Mouse (Mus musculus): ENCODE measurements at regions not wholly inside any gene's neighbourhood (a gene's known extent, or its start where the extent isn't known, plus 50 kb on each side); places are given as distances from the start of the nearest gene placed in this dataset.

DNA sequence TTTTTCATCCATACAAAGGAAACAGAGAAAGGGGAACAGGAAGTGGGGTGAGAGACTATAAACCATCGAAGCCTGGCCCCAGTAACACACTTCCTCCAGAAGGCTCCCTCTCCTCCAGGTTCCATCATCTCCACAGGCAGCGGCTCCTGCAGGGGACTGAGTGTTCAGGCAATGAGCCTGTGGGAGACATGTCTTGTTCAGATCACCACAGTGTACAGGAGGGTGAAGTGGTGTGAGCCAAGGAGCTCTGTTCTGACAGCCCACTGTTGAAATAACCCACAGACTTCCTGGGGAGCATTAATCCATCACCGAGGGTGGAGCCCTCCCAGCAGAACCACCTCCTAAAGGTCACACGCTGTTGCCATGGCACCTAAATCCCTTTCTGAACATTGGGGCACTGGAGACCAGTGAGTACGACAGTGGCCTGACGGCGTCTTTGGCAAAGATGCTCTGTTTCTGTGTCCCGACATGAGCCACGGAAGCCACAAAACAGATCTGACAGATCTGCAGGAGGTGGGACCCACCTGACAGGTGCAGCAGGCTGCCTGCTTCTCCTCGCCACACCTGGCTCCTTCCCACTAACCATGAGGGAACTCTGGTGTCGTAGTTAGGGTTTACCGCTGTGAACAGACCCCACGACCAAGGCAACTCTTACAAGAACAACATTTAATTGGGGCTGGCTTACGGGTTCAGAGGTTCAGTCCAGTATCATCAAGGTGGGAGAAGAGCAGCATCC lies 60.9 kb downstream of the Psmg1 start:
- DNase-seq = peak in 1 of 2 experiments; percentile 13

DNA sequence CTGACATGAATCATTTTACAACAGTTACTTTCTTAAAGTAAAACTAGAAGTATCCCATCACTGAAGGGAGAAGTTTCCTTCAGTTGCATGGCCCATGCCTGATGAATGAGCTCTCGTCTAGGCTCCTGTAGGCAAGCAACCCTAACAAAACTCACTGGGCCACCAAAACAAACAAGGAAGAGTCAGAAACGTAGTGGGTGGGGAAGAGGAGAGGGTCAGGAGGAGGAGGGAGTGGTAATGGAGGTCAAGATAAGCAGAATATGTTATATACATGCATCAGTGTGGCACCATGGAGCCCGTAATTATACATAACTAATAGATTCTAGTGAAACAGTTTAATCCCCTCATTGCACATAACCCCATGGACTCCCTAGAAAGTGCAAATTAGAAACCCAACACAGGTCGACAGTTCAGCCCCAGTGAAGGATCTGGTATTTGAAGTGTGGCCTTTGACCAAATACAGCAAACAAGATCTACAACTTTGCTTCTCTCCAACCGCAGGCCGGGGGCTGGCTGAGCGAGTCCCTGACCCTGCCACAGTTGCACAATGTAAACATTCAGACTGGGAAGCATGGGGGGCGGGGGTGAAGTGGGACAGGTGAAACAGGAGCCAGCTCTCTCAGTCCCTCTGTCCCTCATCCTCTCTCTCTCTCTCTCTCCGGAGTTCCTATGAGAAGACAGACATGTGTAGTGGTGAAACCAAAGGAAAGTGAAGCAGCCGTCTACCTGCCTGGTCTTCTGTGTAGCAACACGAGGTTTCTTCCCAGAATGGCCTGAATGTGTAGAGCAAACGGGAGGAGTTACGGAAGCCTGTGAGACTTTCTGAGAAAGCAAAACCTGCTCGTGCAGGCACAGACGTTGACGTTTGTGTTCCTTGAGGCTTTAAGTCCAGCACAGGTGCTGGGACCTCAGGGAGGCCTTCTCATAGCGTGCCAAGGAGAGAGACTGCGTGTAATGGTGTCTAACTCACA lies 62.2 kb downstream of the Psmg1 start:
- peak in 1 of 2 experiments; percentile 22 for DNase-seq

DNA sequence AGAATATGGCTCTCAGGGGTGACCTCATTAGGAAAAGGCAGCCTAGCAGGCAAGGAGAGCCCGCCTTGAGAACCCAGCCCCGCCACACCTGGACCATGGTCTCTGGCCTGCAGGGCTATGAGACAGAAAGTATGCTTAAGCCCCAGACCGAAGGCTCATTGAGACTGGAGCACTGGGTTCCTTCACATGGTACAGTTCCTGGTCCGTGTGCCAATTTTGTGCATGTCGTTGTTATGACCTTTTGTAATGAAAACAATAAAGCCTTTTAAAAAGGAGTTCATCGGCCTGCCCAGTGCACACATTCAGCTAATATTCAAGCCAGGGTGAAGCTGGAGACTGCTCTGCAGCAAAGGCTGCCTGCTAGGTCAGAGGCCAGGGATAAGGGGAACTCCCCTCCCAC lies 64.2 kb downstream of the Psmg1 start:
- no peak for DNase-seq

DNA sequence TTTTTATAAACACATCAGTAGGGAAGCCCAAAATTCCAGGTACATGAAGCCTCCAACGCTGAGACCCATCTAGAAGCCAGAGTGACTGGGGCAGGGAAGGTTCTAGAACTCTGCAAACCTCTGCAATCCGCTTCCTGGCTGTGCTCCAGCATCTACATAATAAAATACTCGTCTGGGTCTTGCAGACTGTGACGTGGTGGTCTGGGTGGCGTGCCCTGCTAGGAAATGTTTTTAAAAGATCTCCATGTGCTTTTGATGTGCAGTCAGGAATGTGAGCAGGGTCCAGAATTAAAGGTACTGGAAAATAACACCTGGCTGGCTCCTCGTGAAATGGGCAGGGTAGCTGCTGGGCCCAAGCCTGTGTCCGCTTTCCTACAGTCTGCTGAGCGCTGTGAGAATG lies 66.0 kb downstream of the Psmg1 start:
- peak; percentile 11 to 25 for DNase-seq

DNA sequence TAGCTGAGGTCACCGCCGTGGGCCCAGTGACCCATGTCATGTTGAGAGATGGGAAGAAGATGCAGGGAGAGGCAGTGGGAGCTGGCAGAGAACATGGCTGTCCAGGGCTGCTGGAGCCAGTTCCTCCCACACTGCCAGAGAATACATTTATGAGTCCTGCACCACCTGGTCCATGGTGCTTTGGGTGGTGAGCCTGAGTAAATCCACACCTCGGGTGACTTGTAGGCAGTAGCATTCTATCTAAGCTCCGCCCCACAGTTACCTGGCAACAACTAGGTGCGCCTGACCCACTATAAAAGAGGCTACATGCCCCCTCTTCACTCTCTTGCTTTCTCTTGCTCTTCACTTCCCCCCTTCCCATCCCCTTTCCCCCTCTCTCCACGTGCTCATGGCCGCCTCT lies 66.8 kb downstream of the Psmg1 start:
- no peak for DNase-seq

DNA sequence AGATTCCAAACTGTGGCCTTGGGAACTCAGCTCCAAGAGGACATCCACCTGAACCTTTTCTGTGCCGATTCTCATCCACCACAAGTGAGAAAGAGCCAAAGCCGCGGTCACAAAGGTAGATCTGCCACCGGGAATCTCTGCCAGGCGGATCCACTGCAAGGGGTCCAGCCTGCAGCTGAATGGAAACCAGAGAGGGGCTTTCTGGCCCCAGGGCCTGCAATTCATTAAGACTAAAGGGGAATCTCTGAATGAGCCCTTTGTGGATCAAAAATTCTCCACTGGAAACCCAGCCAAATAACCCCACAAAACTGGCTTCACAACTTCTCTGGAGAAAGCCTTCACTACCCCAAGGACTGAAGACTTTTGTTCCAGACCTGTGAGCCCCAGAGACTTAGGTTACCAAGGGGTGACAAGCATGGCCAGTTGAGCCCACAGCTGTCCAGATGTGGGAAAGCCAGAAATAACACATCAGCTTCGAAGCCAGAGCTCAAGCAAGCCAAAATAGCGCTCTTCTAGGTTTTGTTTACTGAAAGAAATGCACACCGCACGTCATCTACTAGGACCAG lies 68.3 kb downstream of the Psmg1 start:
- DNase-seq = no peak

DNA sequence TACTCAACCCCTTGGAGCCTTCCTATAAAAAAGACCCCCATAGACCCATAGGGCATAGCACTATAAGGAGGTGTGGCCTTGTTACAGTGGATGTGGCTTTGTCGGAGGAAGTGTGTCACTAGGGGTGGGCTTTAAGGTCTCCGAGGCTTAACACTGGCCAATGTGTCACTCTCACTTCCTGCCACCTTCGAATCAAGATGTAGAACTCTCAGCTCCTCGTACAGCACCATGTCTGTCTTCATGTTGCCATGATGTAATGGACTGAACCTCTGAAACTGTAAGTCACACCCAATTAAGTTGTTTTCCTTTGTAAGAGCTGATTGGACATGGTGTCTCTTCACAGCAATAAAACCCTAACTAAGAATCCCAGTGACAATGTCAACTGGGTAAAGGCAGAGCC lies 69.6 kb downstream of the Psmg1 start:
- DNase-seq = no peak

DNA sequence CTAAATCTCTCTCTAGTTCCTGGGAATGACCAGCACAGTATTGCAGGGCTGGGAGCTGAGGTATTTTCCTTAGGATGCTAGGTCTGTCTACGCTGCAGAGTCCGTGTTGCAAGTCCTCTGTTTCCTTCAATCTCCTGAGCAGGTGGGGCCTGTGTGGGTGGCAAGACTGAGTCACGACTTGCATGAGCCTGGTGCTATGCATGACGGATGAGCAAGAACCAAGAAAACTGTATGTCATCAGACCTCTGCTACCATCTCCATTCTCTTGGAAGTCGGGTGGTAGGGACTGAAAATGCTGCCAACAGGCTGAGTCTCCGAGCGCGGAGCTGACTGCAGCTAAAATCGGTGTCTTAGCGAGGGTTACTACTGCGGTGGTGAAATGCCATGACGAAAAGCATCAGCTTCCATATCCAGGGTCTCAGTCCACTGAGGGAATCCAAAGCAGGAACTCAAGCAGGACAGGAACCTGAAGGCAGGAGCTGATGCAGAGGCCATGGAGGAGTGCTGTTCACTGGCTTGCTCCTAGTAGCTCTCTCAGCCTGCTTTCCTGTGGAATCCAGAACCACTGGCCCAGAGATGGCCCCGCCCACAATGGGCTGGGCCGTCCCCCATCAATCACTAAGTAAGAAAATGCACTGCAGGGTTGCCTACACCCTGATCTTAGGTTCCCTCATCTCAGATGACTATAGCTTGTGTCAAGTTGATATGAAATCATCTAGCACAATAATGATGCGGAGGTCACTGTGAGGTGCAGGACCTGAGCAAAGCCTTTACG lies 71.9 kb downstream of the Psmg1 start:
- DNase-seq = no peak

DNA sequence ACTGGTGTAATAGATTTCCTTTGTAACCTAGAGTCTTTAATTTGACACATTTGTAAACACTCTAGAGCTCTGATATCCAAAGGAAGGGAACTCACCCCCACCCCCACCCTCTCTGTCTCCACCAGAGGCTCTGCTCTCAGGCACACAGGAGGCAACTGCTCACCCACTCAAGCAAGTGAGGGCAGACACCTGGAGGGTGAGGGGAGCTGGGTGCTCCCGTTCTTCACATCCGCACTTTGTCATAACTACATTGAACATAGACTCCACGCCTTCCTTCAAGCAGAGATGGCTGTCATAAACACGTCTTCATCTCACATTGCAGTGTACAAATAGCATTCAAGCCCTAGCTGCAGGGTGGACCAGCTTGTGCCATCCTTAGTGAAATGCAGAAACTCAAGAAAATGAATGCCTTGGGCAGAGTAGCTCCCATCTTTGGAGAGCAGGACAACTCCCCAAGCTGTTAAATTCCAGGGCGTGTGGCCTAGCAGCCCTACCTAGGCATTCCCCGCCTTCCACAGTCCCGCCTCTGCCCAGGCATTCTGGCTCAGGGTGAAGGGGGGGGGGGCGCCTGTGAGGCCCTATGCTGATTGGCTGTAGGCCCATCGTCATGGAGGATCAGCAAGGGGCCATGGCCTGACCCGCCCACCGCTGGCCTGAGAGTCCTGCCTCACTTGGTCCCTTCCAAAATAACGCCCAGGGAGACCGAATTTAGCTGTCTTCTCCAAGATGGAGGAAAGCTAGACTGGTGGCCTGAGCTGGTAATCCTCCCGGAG lies 72.9 kb downstream of the Psmg1 start:
- DNase-seq = no peak

DNA sequence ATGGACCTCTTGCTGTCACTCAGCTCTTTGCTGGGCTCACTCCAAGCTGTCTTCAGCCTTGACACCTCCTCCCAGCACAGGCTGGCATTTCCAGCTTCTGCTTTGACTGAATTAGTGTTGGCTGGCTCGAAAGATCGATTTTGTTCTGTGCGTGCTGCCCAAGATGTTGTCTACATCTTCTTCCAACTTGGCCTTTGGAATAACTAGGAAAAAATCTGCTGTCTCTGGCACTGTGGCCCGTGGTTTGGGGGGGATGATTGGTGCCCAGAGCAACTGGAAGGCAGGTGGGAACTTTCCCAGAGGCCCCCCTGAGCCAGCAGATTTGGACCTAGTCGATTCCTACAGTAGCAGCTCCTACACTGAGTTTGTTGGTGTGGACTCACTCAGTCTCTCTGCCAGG lies 76.9 kb downstream of the Psmg1 start:
- DNase-seq = no peak

DNA sequence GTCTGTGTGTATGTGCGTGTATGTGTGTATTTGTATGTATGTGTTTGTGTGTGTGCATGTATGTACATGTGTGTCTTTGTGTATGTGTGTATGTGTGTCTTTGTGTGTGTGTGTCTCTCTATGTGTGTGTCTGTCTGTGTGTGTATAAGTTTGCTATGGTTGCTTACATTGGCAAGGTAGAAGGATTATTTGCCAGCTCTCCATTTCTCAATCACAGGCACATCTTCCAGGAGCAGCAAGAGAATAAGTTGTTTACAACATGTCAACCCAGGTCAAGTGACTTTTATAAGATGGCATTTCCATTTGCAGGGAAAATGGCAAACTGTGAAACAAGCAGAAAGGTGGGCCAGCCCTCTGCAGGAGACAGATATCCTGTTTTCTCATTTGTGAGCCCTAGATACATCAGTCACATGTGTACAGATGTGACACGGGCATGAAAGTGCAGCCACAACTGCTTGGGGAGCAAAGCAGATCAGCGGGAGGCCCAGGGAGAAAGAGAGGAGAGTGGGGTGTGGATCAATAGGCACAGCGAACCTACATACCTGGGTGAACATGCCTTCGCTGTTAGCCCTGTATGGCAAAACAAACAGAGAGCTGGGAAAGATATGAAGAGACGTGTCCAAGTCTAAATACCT lies 86.1 kb downstream of the Psmg1 start:
- DNase-seq = peak in 1 of 2 experiments; percentile 0

DNA sequence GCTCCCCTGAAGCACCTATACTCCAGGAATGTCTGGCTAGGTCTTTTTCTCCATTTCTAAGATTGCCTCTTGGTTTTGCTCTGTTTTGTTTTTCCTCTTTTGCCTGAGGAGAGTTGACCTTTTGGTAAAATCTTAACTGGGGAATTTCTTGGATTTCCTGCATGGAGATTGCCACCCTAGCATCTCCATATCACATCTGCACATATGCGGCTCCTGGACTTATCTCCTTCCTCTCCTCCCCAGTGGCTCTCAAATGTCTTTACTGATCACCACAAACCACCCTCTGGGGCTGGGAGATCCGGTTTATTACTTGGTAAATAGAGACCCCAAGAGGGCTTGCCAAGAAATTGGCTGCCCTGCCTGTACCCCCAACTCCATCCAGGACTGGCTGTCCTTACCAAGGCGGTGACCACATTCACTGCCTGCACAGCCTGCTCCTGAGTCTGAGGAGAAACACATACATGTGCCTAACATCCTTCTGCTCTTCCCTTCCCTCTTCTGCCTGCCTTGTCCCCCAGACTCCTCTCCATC lies 87.3 kb downstream of the Psmg1 start:
- peak in 1 of 2 experiments; percentile 7 for DNase-seq

DNA sequence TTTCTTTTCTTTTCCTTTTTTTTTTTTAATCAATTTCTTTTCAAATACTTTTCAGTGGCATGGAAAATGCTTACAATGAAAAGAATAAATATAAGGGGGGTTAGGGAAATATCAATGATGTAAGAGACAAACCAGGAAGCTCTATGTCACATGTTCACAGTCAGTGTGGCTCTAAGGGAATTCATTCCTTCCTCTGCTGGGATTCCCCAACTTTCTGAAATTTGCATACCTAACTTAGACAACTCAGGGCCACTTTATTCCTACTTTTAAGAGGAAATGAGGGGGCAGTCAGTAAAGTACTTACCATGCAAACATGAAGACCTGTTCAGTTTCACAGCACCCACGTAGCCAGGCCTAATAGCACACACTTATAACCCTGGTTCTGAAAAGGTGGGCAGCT lies 88.6 kb downstream of the Psmg1 start:
- DNase-seq = no peak

DNA sequence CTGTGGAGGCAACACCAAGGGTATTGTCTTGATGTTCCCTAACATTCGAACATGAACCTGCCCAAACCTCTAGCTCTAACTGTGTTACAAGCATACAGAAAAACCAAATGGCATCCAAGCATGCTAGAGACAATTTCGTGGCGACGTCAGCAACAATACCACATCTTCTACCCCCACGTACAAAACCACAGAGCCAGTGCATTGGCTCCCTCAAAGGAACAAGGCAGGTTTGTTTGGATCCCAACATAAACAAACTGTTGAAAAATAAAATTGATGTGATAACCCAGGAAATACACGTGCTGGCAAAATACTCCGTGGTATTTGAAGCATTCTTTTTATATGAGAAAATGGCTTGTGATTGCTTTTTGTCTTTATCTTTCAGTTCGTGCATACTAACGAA lies 89.4 kb downstream of the Psmg1 start:
- DNase-seq = peak in 1 of 2 experiments; percentile 0

DNA sequence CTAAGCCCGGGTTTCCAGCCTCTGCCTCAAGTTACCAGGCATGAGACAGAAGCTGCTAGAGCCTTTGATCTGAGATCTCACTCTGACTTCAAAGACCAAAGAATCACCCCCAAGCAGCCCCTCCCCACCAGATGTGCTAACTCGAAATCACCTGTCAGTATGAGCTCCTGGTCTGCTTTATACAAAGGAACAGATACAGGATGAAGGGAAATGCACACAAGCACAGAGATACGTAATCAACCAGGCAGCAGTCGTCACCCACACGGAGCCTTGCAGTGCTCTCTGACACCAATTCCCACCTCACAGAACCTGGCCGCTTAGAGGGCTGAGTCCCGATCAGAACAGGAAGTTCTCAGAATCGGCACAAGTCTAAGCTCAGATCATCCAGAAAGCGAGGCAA lies 90.6 kb downstream of the Psmg1 start:
- peak in 1 of 2 experiments; percentile 1 for DNase-seq

DNA sequence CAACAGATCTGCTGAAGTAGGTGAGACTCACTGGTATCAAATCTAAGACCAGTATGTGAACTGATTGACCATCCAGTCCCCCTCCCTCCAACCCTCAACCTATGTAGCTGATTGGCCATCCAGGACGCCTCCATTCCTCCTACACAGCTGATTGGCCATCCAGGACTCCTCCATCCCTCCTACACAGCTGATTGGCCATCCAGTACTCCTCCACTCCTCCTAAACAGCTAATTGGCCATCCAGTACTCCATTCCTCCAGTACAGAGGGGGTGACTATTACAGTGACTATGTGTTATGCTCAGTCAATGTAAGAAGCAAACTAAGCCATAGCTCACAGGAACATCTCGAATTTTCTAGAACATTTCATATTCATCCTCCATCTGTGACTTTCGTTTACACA lies 91.1 kb downstream of the Psmg1 start:
- no peak for DNase-seq

DNA sequence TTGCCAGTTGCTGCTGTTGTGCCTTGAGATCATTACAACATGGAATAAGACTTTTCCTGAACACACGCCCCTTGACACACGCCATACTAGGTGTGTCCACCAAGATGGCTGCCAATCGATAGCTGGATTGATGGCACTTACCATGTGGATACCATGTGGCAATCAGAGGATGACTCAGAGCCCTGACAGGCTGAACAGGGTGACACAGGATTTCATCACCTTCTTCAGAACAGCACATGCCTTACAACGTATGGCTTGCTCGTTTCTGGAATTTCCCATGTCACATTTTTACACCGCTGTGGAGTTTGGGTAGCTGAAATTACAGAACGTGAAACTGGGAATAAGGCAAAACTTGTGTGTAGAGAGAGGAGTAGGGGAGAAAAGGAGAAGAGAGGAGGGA lies 92.9 kb downstream of the Psmg1 start:
- DNase-seq = peak in 1 of 2 experiments; percentile 0

DNA sequence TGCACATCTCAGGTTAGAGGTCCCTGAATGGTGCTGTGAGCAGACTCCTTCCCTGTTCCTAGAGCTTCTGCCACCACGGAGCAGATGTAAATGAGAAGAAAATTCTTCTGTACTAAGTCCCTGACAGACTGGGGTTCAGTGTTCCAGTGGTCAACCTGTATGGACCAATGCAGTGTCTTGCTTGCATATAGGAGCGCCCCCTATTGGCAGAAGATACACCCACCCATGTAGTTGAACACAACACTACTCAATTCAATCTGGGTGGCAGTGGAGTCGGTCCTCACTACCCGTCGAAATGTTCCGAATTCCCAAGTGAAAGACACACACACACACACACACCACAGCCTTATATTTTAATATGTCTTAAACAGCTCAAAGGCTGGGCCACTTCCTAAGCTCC lies 94.6 kb downstream of the Psmg1 start:
- peak in 1 of 2 experiments; percentile 0 for DNase-seq

DNA sequence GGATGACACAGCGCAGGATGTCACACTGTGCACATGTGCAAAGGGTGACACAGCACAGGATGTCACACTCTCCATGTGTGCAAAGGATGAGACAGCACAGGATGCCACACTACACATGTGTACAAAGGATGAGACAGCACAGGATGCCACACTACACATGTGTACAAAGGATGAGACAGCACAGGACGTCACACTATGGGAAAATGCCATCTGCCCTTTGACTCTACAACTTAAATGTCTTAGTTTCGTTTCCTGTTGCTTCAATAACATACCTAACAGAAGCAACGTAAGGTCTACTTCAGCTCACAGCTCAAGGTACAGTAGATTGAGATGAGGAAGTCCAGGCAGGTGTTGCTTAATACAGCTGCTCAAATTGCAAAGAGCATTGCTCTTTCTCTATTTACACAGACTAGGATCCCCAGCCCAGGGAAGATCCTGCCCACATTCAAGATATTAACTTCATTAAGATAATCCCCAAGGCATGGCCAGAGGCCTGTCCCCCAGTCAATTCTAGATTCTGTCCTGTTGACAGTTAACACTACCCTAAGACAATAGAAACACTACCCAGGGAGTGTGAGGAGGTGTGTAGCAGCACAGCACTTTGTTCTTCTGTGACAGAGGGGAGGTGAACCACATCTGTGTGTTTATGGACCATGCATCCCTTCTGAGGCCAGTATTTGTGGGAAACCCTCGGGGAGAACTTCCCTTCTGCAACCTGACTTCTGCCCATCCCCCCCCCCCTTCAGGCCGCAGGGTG lies 97.0 kb downstream of the Psmg1 start:
- no peak for DNase-seq

DNA sequence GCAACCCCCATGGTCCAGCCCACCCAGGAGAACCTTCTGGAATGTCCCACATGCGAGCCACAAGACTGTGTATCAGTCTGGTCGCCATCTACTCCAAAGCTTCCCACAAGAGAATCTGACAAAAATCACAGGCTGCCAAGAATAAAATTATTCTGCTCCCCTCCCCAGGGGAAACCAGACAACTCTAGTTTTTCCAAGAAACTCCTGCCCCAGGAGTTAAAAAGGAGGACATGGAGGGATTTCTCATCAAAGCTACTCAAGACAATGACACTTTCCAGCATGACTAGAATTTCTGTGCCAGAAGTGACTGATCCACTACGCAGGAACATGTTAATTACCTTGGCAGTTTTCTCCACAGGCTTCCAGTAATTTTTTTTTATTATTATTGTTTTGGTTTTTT lies 98.4 kb downstream of the Psmg1 start:
- peak in 1 of 2 experiments; percentile 0 for DNase-seq

Measured in kidney, postnatal 4 days (tissue).